Mouse (Mus musculus) heart, embryonic 12.5 days (tissue): ENCODE data around the gene Rabgap1l. TPM values are rescaled to one million over a fixed set of nuclear protein-coding genes. Genes with fewer than 3 reads are reported as not detected.

Experiments used
- ATAC-seq: fragments of 200-750 bp; cut with Nextera tagmentation; 2 replicates; pipeline ENCODE4 v1.8.0; 2017; ENCODE audit warnings: moderate TSS enrichment, moderate library complexity; ENCODE audit not compliant: insufficient number of reproducible peaks, low FRiP score
- H3K27ac ChIP-seq: fragments of 300-500 bp; sonication (generic); 2 replicates; pipeline ENCODE4 v1.5.1; 2016; ENCODE audit warnings: mild to moderate bottlenecking, moderate library complexity; ENCODE audit not compliant: poor library complexity, severe bottlenecking
- H3K27me3 ChIP-seq: fragments of 300-500 bp; sonication (generic); replicated peaks from 2 replicates; pipeline ENCODE4 v1.6.1; 2016; ENCODE audit warnings: mild to moderate bottlenecking, moderate library complexity
- H3K36me3 ChIP-seq: fragments of 300-500 bp; sonication (generic); 2 replicates; pipeline ENCODE4 v1.6.1; 2016; ENCODE audit warnings: mild to moderate bottlenecking, moderate library complexity
- H3K4me1 ChIP-seq: fragments of 300-500 bp; sonication (generic); replicated peaks from 2 replicates; pipeline ENCODE4 v1.6.1; 2016; ENCODE audit warnings: mild to moderate bottlenecking
- H3K4me2 ChIP-seq: fragments of 300-500 bp; sonication (generic); 2 replicates; pipeline ENCODE4 v1.6.1; 2016; ENCODE audit warnings: mild to moderate bottlenecking, moderate library complexity
- H3K4me3 ChIP-seq: fragments of 300-500 bp; sonication (generic); 2 replicates; pipeline ENCODE4 v1.5.1; 2016; ENCODE audit warnings: mild to moderate bottlenecking
- H3K9ac ChIP-seq: fragments of 300-500 bp; sonication (generic); 2 replicates; pipeline ENCODE4 v1.6.1; 2016; ENCODE audit warnings: mild to moderate bottlenecking, moderate library complexity
- H3K9me3 ChIP-seq: fragments of 300-500 bp; sonication (generic); replicated peaks from 2 replicates; pipeline ENCODE4 v1.6.1; 2016; ENCODE audit warnings: mild to moderate bottlenecking, moderate library complexity
- WGBS: fragments of 180-500 bp; shearing (Covaris S2); methylation state at CpG from one replicate; pipeline ENCODE4 v1.1.7; 2016; 5-methylcytosine and 5-hydroxymethylcytosine counted together
- polyA plus RNA-seq: library from polyadenylated mRNA; unstranded; fragments of >200 nt; fragmentation: Nextera tagmentation; extraction: Ambion mirVana; gene quantifications from 2 replicates; pipeline ENCODE4 v1.2.1, GENCODE M21; 2016

The Rabgap1l gene
- polyA plus RNA-seq, 1 experiment from 2014 or later, result 81.0 TPM

DNA sequence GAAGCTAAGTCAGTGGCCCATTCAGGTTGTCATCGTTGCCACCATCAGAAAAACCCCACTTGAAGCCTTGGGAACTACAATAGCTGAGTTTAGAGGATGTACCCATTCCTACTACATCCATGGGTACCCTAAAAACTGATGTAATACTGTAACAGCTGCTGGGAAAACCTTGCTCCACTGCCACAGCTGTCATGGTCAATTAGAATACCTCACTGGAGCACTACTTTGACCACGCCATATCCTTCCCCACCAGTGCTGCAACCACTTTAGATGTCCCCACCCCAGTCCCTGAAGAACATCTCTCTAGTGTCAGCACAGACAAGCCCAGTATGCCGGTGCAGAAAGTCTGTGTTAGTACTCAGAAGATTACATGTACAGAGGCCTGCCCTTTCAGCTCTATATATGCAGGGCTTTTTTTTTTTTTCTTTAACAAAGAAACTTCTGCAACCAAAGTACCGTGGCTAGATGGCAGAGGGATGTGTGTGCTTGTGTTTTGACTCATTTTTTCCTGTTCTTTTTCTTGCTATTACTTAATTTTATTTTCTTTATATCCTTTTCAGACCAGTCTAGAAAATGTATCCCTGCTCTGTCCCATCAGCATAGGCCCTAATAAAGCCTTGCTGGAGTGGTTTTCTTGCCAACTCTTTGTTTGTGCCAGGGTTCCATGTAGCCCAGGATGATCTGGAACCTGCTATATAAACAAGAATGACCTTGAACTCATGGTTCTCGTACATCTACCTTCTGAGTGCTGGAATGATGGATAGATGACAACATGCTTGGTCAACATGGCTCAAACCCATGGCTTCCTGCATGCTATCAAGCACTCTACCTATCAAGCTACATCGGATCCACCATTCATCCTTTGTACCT, 100.6 kb downstream of the Rabgap1l start:
- Histone ChIP-seq H3K27me3 (no peaks in the 10 kb centered on the region), H3K9ac (no peak overlapping the region), H3K4me3 (no peak overlapping the region), H3K9me3 (no peaks in the 10 kb centered on the region), H3K4me2 (no peak overlapping the region), H3K4me1 (peaks cover 9% of the 10 kb centered on the region; the same call in 1 of the 2 replicates), H3K36me3 (no peaks in the 10 kb centered on the region), H3K27ac (peak overlapping the region; percentile 38; the same call in 1 of the 2 replicates)
- 76% methylated on average over 6 of the region's 6 CpGs for WGBS
- no peak for ATAC-seq

DNA sequence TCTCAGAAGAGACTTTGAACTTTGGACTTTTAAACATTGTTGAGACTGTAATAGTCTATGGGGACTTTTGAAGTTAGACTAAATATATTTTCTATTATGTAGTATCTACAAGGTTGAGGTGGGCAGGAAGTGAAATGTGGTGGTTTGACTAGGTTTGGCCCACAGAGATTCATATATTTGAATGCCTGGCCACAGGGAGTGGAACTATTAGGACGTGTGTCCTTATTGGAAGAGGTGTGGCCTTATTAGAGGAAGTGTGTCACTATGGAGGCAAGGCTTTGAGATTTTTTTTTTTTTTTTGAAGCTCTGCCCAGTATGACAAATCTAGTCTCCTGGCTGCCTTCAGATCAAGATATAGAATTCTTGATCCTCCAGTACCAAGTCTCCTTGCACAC, 101.8 kb downstream of the Rabgap1l start:
- Histone ChIP-seq H3K36me3 (peaks cover 3% of the 10 kb centered on the region), H3K9ac (no peak overlapping the region), H3K4me2 (no peak overlapping the region), H3K27ac (no peak overlapping the region), H3K4me3 (no peak overlapping the region), H3K27me3 (no peaks in the 10 kb centered on the region), H3K4me1 (peaks cover 9% of the 10 kb centered on the region; the same call in 1 of the 2 replicates), H3K9me3 (0 out of 2 replicates have a peak, but pooled peaks cover 3% of the 10 kb centered on the region)
- 93% methylated on average over 1 of the region's 1 CpGs for WGBS
- ATAC-seq, result no peak

DNA sequence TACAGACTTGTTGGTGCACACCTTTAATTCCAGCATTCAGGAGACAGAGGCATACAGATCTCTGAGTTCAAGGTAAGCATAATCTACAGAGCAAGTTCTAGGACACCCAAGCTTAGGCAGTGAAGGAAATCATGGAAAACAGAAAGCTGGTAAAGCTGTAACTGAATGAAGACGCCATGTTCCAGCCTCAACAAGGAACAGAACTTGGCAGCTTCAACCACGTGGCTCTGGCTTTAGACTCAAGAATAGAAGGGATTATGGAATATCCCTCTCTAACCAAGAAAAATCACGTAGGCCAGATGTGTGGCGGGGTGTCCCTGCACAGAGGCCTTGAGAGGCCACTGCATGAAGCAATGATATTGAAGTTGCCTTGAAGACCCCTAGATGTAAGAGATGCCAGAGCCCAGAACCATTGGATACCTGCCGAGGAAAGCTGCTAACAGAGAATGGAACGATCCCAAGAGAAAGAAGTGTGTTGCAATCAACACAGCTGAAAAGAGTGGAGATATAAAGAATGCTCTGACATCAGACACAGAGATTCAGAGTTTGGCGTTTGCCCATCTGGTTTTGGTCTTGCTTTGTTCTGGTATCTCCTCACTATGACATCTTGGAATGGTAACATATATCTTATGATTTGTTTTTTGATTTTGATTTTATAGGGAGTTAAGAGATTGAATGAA, 102.4 kb downstream of the Rabgap1l start:
- H3K9ac ChIP-seq, result no peak overlapping the region
- H3K27me3 ChIP-seq, result no peaks in the 10 kb centered on the region
- WGBS, result 88% methylated on average over 7 of the region's 7 CpGs
- peaks cover 7% of the 10 kb centered on the region for H3K36me3 ChIP-seq
- no peak for ATAC-seq
- no peak overlapping the region for H3K4me2 ChIP-seq
- H3K4me3 ChIP-seq, result no peak overlapping the region
- 0 out of 2 replicates have a peak, but pooled peaks cover 4% of the 10 kb centered on the region for H3K9me3 ChIP-seq
- H3K27ac ChIP-seq, result no peak overlapping the region
- peaks cover 9% of the 10 kb centered on the region; the same call in 1 of the 2 replicates for H3K4me1 ChIP-seq

DNA sequence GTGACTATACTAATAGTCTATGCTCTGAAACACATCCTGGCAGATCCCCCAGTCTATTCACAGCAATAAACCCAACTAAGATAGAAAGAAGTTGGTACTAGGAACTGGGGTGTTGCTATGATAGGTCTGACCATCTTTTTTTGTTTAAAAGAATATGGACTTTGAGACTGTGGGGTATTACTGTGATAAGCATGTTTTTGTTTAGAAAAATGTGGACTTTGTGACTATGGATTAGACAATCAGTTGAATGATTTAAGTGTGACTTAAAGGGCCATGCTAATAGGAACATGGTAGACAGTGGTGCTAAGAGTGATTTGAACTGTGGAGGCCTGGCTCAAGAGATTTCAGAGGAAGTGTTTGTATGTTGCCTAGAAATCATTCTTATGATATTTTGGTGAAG, 103.5 kb downstream of the Rabgap1l start:
- no peak overlapping the region for H3K4me3 ChIP-seq
- no peaks in the 10 kb centered on the region for H3K27me3 ChIP-seq
- H3K27ac ChIP-seq, result no peak overlapping the region
- no peak for ATAC-seq
- H3K9me3 ChIP-seq, result 0 out of 2 replicates have a peak, but pooled peaks cover 4% of the 10 kb centered on the region
- no peak overlapping the region for H3K4me2 ChIP-seq
- peaks cover 7% of the 10 kb centered on the region for H3K36me3 ChIP-seq
- no peak overlapping the region for H3K9ac ChIP-seq
- H3K4me1 ChIP-seq, result peaks cover 9% of the 10 kb centered on the region; the same call in 1 of the 2 replicates

DNA sequence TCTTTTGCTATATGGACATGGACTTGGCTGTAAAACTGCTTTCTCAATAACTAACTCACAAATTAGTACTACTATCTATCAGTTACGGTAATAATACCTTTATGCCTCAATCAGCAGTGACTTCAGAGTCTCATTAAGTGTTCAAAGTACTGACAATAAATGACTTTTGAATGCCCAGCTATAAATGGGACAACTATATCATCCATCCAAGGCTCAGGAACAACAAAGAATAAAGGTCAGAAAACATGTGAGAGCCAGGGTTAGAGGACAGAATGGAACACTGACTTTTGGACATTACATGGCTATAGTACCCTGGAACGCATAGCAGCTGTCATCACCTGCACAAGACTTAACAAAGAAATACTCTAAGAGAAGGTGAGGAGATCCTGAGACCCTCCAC, 108.8 kb downstream of the Rabgap1l start:
- H3K36me3 ChIP-seq, result peaks cover 7% of the 10 kb centered on the region
- WGBS, result 87% methylated on average over 2 of the region's 2 CpGs
- H3K4me1 ChIP-seq, result no peaks in the 10 kb centered on the region; the same call in 1 of the 2 replicates
- no peak overlapping the region for H3K27ac ChIP-seq
- ATAC-seq, result no peak
- H3K9ac ChIP-seq, result no peak overlapping the region
- no peak overlapping the region for H3K4me2 ChIP-seq
- 0 out of 2 replicates have a peak, but pooled peaks cover 4% of the 10 kb centered on the region for H3K9me3 ChIP-seq
- no peaks in the 10 kb centered on the region for H3K27me3 ChIP-seq
- H3K4me3 ChIP-seq, result no peak overlapping the region

DNA sequence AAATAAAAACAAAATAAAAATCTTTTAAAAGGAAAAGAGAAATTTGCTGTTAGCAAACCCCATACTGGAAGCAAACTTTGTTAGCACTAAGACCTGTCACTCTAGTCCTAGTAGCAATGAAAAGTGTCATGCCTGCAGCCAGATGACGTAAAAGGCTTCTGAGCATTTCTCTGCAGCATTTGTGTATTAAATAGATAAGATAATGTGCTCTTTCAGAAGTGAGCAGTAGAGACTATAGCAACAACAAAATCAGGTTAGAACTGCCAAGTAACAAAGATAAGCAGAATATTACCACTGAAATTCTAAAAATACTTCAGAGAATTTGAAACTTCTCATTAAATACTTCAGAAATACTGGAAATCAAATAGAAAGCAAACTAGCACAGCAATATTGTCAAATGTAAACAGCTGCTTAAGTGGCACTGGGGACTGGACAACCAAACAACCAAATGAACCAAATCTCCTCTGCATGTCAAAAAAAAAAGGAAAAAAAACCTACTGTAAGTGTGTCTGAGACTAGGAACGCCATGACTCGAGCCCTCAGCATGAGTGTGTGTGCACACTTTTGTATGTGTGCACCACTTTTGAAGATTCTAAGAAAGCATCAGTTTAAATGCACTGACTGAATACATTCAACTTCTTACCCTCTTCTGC, 111.5 kb downstream of the Rabgap1l start:
- Histone ChIP-seq H3K36me3 (peaks cover 14% of the 10 kb centered on the region), H3K27me3 (no peaks in the 10 kb centered on the region), H3K9ac (no peak overlapping the region), H3K4me1 (no peaks in the 10 kb centered on the region; the same call in 1 of the 2 replicates), H3K27ac (peak overlapping the region; percentile 33; the same call in 1 of the 2 replicates), H3K9me3 (0 out of 2 replicates have a peak, but pooled peaks cover 4% of the 10 kb centered on the region), H3K4me3 (no peak overlapping the region), H3K4me2 (no peak overlapping the region)
- ATAC-seq, result 0 out of 2 replicates have a peak, but pooled peaks have one; percentile 33
- 52% methylated on average over 3 of the region's 3 CpGs for WGBS

DNA sequence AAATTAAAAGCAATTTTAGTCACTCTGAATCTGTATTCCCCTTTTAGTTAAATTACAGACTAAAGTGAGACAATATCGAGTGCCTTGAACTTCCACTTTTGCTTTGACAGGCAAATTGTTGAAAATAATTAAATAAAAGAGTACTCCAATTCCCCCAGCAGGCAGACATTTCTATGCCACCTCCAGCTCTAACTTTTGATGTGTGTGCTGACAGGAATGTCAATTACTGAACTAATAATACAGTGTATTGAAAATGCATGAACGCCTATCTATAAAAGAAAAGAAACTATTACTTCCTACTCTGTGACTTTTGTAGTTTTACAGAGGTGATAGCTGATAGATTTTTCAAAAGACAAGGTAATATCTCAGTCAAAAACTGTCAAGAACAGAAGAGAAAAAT, 118.2 kb downstream of the Rabgap1l start:
- peaks cover 7% of the 10 kb centered on the region; the same call in 1 of the 2 replicates for H3K36me3 ChIP-seq
- no peak for ATAC-seq
- H3K9me3 ChIP-seq, result no peaks in the 10 kb centered on the region
- H3K4me3 ChIP-seq, result no peak overlapping the region
- 66% methylated on average over 2 of the region's 2 CpGs for WGBS
- no peak overlapping the region for H3K9ac ChIP-seq
- H3K27me3 ChIP-seq, result no peaks in the 10 kb centered on the region
- peaks cover 12% of the 10 kb centered on the region for H3K4me1 ChIP-seq
- H3K27ac ChIP-seq, result no peak overlapping the region
- no peak overlapping the region for H3K4me2 ChIP-seq

DNA sequence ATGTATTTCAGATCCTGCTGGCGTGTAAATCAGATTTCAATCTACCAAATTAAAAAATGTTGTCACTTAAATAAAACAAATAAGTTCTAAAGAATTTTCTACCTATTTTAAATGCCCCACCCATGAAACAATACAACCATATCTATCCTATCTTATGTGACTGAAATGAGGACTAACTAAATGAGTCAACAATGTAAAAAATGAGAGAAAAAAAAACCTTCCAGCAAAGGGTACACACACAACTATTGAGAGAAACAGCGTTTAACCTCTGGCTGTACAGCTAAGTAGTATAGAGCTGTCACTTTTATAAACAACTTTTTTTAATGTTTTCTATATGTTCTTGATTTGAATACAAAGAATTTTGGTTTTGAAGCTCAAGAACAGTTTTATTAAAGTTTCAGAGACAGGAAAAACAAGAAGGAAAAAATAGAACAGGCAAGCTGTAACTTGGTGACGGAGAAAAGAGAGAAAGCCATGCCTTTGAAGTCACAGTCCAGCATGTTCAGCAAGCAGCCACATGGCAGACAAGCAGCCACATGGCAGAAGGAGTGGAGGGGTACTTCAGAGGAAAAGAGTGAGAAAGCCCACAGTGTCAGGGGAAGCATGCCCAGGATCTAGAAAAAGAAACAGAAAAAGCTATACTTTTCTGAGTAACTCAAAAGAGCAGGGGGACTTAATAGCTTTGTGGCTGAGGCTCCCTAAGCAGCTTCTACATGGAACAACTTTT, 120.8 kb downstream of the Rabgap1l start:
- Histone ChIP-seq H3K4me1 (peaks cover 19% of the 10 kb centered on the region), H3K36me3 (no peaks in the 10 kb centered on the region), H3K4me2 (no peak overlapping the region), H3K9ac (no peak overlapping the region), H3K9me3 (no peaks in the 10 kb centered on the region), H3K4me3 (no peak overlapping the region), H3K27ac (no peak overlapping the region), H3K27me3 (no peaks in the 10 kb centered on the region)
- WGBS, result 57% methylated on average over 3 of the region's 3 CpGs
- no peak for ATAC-seq

DNA sequence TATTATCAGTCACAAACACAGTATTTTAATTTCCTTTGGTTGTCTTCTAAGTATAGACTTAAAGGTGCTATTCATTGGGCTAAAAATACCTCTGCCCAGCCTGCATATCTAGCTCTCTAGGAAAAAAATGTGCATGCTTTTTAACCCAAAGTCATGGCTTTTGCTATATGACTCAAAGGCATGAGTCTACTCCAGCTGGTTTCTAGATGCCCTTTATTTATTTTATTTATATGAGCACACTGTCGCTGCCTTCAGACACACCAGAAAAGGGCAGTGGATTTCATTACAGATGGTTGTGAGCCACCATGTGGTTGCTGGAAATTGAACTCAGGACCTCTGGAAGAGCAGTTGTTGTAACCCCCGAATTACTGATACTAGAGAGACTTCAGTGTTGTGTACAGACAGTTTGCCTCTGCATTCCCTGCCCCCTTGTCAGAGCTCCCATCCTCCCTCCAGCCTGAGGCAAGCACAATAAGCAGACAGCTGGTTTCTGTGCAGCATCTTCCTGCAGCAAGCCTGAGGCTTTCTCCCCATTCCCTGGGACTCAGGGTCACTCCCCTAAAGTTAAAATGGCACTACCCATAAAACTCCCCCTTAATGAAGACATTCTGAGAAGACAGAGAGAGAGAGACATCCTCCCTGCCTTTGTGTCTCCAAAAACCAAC, 137.1 kb downstream of the Rabgap1l start:
- Histone ChIP-seq H3K4me1 (peaks cover 8% of the 10 kb centered on the region), H3K4me2 (no peak overlapping the region), H3K4me3 (no peak overlapping the region), H3K27ac (no peak overlapping the region), H3K36me3 (no peaks in the 10 kb centered on the region), H3K9me3 (no peaks in the 10 kb centered on the region), H3K9ac (no peak overlapping the region), H3K27me3 (no peaks in the 10 kb centered on the region)
- no peak for ATAC-seq
- 69% methylated on average over 2 of the region's 2 CpGs for WGBS

DNA sequence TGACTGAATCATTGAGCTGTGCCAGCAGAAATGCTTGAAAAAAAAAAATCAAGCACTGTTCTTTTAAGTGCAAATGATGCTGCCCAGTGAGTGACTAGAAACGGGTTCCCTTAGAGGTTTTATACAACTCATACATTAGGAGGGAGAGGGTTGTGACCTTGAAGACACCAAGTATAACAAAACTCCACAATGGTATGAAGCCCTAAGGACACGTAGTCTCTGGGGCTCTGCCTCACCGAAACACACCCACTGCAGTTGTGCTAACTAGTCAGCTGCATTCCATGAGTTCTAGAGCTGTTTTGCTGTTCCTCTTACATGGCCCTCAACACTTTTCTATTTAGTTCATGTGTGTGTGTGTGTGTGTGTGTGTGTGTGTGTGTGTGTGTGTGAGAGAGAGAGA, 141.3 kb downstream of the Rabgap1l start:
- no peak for ATAC-seq
- H3K4me2 ChIP-seq, result no peak overlapping the region
- H3K27me3 ChIP-seq, result no peaks in the 10 kb centered on the region
- WGBS, result 39% methylated on average over 3 of the region's 3 CpGs
- H3K9me3 ChIP-seq, result no peaks in the 10 kb centered on the region
- no peak overlapping the region for H3K9ac ChIP-seq
- no peak overlapping the region for H3K4me3 ChIP-seq
- H3K27ac ChIP-seq, result no peak overlapping the region
- H3K4me1 ChIP-seq, result peaks cover 8% of the 10 kb centered on the region
- H3K36me3 ChIP-seq, result no peaks in the 10 kb centered on the region
